Mouse (Mus musculus) spleen, adult 2 months (tissue): ENCODE measurements around the gene Cks1b.

Experiments
- CTCF ChIP-seq: fragments of 200-500 bp; IDR thresholded peaks from 2 replicates; pipeline ENCODE4 v1.5.1; 2011; ENCODE audit warnings: mild to moderate bottlenecking, inconsistent platforms; ENCODE audit not compliant: insufficient read depth, insufficient read length, insufficient replicate concordance; ENCODE audit errors: extremely low read depth
- POLR2A ChIP-seq: fragments of 200-500 bp; IDR thresholded peaks from 2 replicates; pipeline ENCODE4 v1.6.1; 2011; ENCODE audit warnings: low read depth, low read length, inconsistent platforms

GRCm38 (mm10) chr3:89395806-89396653, 22.2 kb downstream of the Cks1b start:
- no peak for TF ChIP-seq POLR2A
- TF ChIP-seq CTCF = peak; percentile 75; the same call in 1 of the 2 replicates
